Mouse (Mus musculus) embryo, embryonic 9.5 days (tissue): ENCODE measurements around the gene Rpsa.
A peak's percentile ranks its signal among the peaks of the same experiment; 100 is the strongest.

Experiments used
- DNase-seq: peaks from one replicate; pipeline ENCODE4 v3.0.0-alpha.2; 2017; ENCODE audit errors: extremely low spot score

Rpsa gene

DNA sequence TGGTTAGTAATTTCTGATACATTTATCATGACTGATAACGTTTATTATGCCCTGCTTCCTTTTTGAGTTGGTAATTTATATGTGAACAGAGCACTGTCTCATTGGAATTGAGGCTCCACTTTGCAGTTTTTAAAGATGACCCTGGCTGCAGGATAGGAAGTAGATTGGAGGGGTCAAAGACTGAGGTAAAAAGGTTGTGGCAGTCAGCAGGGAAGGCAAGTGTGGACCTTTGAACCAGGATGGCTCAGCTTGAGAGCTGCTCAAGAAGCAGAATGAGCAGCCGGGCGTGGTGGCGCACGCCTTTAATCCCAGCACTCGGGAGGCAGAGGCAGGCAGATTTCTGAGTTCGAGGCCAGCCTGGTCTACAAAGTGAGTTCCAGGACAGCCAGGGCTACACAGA is 14.0 kb upstream of the Rpsa start:
- DNase-seq, result no peak

DNA sequence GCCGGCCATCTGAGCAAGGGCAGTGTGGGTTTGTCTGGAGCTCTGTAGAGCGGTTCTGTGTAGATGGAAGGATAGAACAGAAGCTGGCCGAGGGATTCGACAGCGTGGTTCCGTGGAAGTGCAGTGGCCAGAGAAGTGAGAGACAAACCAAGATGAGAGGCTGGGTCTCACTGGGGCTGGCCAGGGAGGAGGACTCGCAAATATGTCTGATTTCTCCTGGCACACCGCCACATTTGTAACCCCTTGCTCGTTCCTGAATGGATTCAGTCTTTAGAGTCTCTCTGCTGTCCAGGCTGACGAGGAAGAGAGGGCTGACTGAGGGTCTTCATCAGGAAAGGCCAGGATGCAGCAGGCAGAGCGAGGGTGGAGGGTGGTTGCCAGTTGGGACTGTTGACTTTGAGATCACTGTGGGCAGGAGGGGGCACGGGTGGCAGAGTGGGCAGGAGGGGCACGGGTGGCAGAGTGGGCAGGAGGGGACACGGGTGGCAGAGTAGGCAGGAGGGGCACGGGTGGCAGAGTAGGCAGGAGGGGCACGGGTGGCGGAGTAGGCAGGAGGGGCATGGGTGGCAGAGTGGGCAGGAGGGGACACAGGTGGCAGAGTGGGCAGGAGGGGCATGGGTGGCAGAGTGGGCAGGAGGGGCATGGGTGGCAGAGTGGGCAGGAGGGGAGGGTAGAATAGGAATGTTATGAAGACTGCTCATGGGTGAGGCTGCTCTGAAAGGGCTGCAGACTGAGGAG is 13.3 kb upstream of the Rpsa start:
- DNase-seq, result no peak

DNA sequence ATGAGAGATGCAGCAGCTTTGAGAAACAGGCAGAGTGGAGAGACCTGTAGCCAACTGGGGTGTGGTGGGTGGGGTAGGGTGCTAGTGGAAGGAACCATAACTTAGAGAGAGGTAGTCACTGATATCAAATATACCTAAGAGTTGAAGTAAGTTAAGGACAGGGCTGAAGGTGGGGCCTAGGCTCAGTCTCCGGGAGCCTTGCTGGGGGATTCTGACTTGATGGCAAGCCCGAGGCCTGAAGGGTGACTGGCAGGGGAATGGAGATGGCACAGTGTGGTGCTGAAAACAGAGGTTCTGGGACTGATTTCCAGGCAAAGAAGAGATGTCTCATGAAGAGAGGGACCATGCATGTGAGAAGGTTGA is 12.7 kb upstream of the Rpsa start:
- DNase-seq, result no peak

GRCm38 (mm10) chr9:120115580-120115979 is 11.9 kb upstream of the Rpsa start:
- DNase-seq, result no peak

- no peak for DNase-seq
These were observed 11.3 kb upstream of the Rpsa start for GRCm38 (mm10) chr9:120116184-120116624.

- DNase-seq, result no peak
These were observed 9.3 kb upstream of the Rpsa start for GRCm38 (mm10) chr9:120118212-120118611.

DNA sequence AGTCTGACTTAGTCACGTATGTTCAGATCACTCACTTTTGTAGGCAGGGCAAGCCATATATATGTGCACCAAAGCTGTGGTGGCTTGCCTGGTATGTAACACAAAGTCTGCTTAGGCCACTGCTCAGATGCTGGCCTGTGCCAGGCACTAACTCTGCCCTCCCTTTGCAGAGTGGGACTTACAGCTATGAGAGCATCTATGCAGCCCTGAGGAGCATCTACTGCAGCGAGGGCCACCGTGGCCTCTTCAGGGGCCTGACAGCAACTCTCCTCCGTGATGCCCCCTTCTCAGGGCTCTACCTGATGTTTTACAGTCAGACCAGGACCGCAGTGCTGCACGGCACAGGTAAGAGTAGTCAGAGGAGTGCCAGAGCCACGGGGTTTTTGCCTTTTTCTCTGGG is 7.0 kb upstream of the Rpsa start:
- no peak for DNase-seq

DNA sequence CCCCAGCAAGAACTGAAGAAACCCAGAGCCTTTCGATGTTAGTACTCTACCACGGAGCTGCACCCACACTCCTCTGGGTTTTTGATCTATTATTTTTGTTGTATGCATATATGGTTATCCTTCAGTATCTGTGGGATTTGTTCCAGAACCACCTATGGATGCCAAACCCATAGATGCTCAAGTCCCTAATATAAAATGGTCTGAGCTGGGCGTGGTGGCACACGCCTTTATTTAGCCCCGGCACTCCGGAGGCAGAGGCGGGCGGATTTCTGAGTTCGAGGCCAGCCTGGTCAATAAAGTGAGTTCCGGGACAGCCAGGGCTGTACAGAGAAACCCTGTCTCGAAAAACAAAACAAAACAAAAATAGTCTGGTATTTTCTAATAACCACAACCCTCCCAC is 621 bp upstream of the Rpsa start:
- DNase-seq, result no peak

- DNase-seq, result no peak
These were observed 1.8 kb downstream of the Rpsa start for GRCm38 (mm10) chr9:120129276-120129675.

GRCm38 (mm10) chr9:120131784-120132288 is 4.3 kb downstream of the Rpsa start:
- DNase-seq, result no peak

GRCm38 (mm10) chr9:120132980-120133754 is 5.7 kb downstream of the Rpsa start:
- DNase-seq, result peak; percentile 58

DNA sequence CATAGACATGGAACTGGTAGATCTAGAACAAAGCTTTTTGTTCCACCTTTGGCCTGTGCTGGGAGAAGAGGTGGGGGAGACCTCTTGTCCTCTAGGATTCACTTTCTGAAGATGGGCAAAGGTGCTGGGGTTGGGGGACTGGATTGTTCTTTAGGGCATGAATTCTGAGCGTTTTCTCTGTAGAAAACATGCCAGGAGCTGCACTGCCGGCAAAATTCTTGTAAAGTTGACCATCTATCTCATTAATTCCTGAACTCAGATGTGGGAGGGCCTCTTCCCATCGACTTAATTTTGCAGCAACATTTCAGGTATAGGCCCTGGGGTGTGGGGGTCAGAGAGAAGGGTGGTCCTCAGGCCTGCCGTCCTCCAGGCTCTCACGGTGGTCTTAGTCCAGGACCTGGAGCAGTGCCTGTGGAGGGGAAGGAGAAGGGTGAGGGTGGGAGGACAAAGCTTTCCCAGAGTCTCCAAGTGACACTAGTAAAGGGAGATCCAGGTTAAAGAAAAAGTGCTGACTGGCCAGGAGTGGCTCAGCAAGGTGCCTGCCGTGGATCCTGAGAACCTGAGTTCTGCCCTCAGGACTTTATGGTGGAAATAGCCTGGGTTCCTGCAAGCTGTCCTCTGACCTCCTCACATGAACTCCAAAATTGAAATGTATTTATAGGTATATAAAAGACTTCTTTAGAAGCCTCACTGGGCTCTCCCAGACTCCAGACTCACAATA is 6.4 kb downstream of the Rpsa start:
- peak; percentile 38 for DNase-seq

DNA sequence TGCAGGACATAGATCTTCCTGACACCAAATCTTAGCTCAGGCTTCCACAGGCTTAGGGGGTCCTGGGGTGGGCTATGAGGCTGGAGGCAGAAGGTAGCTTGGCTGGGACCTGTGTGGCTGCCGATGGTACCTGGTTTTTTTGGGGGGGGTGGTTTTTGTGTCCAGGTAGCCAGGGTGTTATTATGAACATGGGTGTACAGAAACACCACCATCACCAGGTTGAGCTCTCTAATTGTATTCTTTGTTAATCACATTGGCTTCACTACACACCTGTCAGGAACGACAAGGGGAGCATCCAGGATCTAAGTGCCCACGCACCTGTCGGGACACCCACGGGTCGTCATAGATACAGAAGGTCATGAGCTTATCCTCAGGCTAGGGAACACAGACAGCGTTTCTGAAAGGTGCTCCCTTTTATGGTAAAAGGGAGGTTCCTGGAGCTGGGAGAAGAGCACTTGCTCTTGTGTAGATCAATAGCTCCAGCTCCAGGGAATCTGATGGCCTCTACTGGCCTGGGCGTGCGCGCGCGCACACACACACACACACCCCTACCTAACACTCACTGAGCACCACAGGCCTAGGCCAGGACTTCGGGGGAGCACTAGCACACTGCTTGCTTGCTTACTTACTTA is 7.2 kb downstream of the Rpsa start:
- DNase-seq, result peak; percentile 24

GRCm38 (mm10) chr9:120135454-120135853 is 8.0 kb downstream of the Rpsa start:
- DNase-seq, result no peak

DNA sequence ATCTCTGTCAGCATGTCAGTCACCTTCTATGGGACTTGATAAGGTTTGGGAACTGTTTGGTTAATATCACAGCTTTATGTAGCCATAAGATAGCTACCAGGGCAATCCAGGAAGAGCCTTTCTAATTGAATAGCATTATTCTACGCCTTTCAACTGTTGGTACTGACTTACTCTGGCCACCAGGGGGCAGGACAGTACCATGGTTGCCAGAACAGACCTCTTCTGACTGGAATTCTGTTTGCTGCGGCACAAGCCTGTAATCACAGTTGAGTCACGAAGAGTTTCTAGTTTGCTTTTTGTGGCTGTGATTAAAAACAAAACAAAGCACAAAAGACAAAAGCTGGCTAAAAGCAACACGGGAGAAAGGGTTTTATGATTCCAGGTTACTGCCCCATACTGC is 13.2 kb downstream of the Rpsa start:
- DNase-seq, result peak; percentile 70

DNA sequence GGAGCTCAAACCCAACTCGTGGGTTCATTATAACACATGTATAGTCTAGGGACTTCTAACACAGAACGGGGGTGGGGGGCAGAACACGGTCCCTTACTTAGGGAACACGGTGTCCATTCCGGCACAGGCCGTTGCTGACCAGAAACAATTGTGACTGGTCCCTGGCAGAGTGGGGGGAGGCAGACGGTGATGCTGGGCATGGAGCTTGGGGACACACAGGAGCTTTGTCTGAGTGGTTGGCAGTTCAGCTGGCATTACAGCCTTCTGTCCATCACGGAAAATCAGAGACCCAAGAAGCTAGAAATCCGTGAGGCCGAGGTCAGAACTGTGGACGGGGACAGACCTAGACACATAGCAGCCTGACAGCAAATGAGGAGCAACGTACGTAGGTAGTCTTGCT is 17.0 kb downstream of the Rpsa start:
- no peak for DNase-seq

GRCm38 (mm10) chr9:120149222-120149828 is 21.8 kb downstream of the Rpsa start, which contains the start of gene Mobp:
TSS of gene Mobp (plus strand) at chr9:120149707.
- DNase-seq, result peak; percentile 34

DNA sequence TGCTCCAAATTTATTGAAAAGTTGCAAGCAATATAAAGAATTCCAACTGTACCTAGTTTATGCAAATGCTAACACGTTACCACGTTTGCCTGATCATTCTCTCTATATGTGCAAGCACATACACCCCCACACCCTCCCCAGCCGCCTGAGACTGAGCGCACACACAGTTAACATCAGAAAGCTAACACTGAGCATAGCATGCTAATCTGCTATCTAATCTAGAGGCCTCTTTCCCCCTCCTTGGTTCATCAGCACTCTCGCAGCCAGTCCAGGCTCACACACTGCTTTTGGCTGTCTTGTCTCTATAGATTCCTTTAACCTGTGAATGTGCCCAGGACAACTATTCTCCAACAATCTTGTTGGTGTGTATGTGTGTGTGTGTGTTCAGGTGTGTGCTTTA is 23.7 kb downstream of the Rpsa start:
- no peak for DNase-seq

GRCm38 (mm10) chr9:120151906-120152399 is 24.5 kb downstream of the Rpsa start:
- DNase-seq, result no peak

GRCm38 (mm10) chr9:120158047-120158446 is 30.6 kb downstream of the Rpsa start:
- DNase-seq, result no peak

GRCm38 (mm10) chr9:120163862-120164261 is 36.4 kb downstream of the Rpsa start:
- DNase-seq, result no peak
